Mouse (Mus musculus): ENCODE results near the gene Ripk1.

- no peak for TF ChIP-seq EP300 (IDR thresholded peaks at IDR 0.05; ENCODE audit: low read depth)
- TF ChIP-seq CTCF (IDR thresholded peaks at IDR 0.05; ENCODE audit: low read depth) = peak; percentile 73
Measured at GRCm38 (mm10) chr13:33964206-33965046, 37.7 kb upstream of the Ripk1 start, which contains the start of gene Nqo2.

Measured in liver, embryonic 14.5 days (tissue).